Mouse (Mus musculus) liver, embryonic 11.5 days (tissue): ENCODE data around the gene U2surp. TPM values are rescaled to one million over a fixed set of nuclear protein-coding genes. Genes with fewer than 3 reads are reported as not detected.

Source experiments
- ATAC-seq: fragments of 200-750 bp; cut with Nextera tagmentation; replicated peaks from 2 replicates; pipeline ENCODE4 v1.8.0; 2017; ENCODE audit warnings: moderate number of reproducible peaks, mild to moderate bottlenecking, moderate TSS enrichment, moderate library complexity; ENCODE audit not compliant: low FRiP score
- DNase-seq: peaks from one replicate; pipeline ENCODE4 v3.0.0-alpha.2; 2017; ENCODE audit warnings: low spot score
- H3K27ac ChIP-seq: fragments of 300-500 bp; sonication (generic); 2 replicates; pipeline ENCODE4 v1.5.1; 2014; ENCODE audit warnings: mild to moderate bottlenecking, low read depth, low read length, control low read depth
- H3K27me3 ChIP-seq: fragments of 300-500 bp; sonication (generic); replicated peaks from 2 replicates; pipeline ENCODE4 v1.6.1; 2014; ENCODE audit warnings: low read length, mixed read lengths; ENCODE audit not compliant: control insufficient read depth, insufficient read depth
- H3K36me3 ChIP-seq: fragments of 300-500 bp; sonication (generic); 2 replicates; pipeline ENCODE4 v1.6.1; 2014; ENCODE audit warnings: mild to moderate bottlenecking, low read length, moderate library complexity, mixed read lengths; ENCODE audit not compliant: control insufficient read depth, insufficient read depth
- H3K4me1 ChIP-seq: fragments of 300-500 bp; sonication (generic); replicated peaks from 2 replicates; pipeline ENCODE4 v1.6.1; 2014; ENCODE audit warnings: low read length, mixed read lengths; ENCODE audit not compliant: control insufficient read depth, insufficient read depth
- H3K4me2 ChIP-seq: fragments of 300-500 bp; sonication (generic); 2 replicates; pipeline ENCODE4 v1.6.1; 2014; ENCODE audit warnings: mild to moderate bottlenecking, control low read depth, moderate library complexity
- H3K4me3 ChIP-seq: fragments of 300-500 bp; sonication (generic); 2 replicates; pipeline ENCODE4 v1.5.1; 2014; ENCODE audit warnings: low read depth, low read length, control low read depth
- H3K9ac ChIP-seq: fragments of 300-500 bp; sonication (generic); 2 replicates; pipeline ENCODE4 v1.6.1; 2014; ENCODE audit warnings: low read depth, low read length, control low read depth
- H3K9me3 ChIP-seq: fragments of 300-500 bp; sonication (generic); 2 replicates; pipeline ENCODE4 v1.6.1; 2016; ENCODE audit warnings: low read length, inconsistent platforms, mixed read lengths; ENCODE audit not compliant: control insufficient read depth
- WGBS: fragments of 180-500 bp; shearing (Covaris S2); extraction: QIAGEN DNeasy Blood & Tissue Kit; methylation state at CpG from one replicate; pipeline ENCODE4 v1.1.7; 2014; 5-methylcytosine and 5-hydroxymethylcytosine counted together
- polyA plus RNA-seq: library from polyadenylated mRNA; unstranded; fragments of >200 nt; fragmentation: Nextera tagmentation; extraction: Ambion mirVana; gene quantifications from 2 replicates; pipeline ENCODE4 v1.2.1, GENCODE M21; 2014

U2surp gene
- polyA plus RNA-seq, 1 experiment from 2014 or later, result 131 TPM

- peak overlapping the region; percentile 68 for H3K27ac ChIP-seq
- 0 out of 2 replicates have a peak, but pooled peaks have one; percentile 1 for ATAC-seq
- H3K4me2 ChIP-seq, result no peak overlapping the region
- no peaks in the 10 kb centered on the region for H3K27me3 ChIP-seq
- H3K9ac ChIP-seq, result no peak overlapping the region
- H3K4me3 ChIP-seq, result no peak overlapping the region
- H3K36me3 ChIP-seq, result no peaks in the 10 kb centered on the region
- H3K9me3 ChIP-seq, result no peaks in the 10 kb centered on the region
- DNase-seq, result no peak
- WGBS, result 66% methylated on average over 15 of the region's 15 CpGs
- H3K4me1 ChIP-seq, result no peaks in the 10 kb centered on the region
These were observed 30.0 kb upstream of the U2surp start for GRCm38 (mm10) chr9:95541650-95542432.

- H3K4me3 ChIP-seq, result no peak overlapping the region
- H3K4me2 ChIP-seq, result no peak overlapping the region
- H3K27me3 ChIP-seq, result no peaks in the 10 kb centered on the region
- no peaks in the 10 kb centered on the region for H3K36me3 ChIP-seq
- H3K9ac ChIP-seq, result no peak overlapping the region
- ATAC-seq (no peak), DNase-seq (no peak)
- no peaks in the 10 kb centered on the region for H3K4me1 ChIP-seq
- H3K27ac ChIP-seq, result peak overlapping the region; percentile 48
- H3K9me3 ChIP-seq, result no peaks in the 10 kb centered on the region
These were observed 29.4 kb upstream of the U2surp start for GRCm38 (mm10) chr9:95541208-95541607.

- Histone ChIP-seq H3K4me2 (no peak overlapping the region), H3K36me3 (no peaks in the 10 kb centered on the region), H3K4me3 (no peak overlapping the region), H3K9ac (no peak overlapping the region), H3K9me3 (no peaks in the 10 kb centered on the region), H3K27me3 (no peaks in the 10 kb centered on the region), H3K4me1 (no peaks in the 10 kb centered on the region), H3K27ac (no peak overlapping the region)
- no peak for DNase-seq
- WGBS, result 49% methylated on average over 4 of the region's 4 CpGs
- ATAC-seq, result peak; percentile 77
These were observed 28.7 kb upstream of the U2surp start for GRCm38 (mm10) chr9:95540487-95540886.

- no peaks in the 10 kb centered on the region for H3K4me1 ChIP-seq
- DNase-seq, result no peak
- H3K36me3 ChIP-seq, result no peaks in the 10 kb centered on the region
- no peak overlapping the region for H3K4me3 ChIP-seq
- ATAC-seq, result no peak
- H3K9me3 ChIP-seq, result no peaks in the 10 kb centered on the region
- H3K27ac ChIP-seq, result no peak overlapping the region
- WGBS, result 71% methylated on average over 2 of the region's 2 CpGs
- H3K4me2 ChIP-seq, result no peak overlapping the region
- H3K27me3 ChIP-seq, result no peaks in the 10 kb centered on the region
- no peak overlapping the region for H3K9ac ChIP-seq
These were observed 27.5 kb upstream of the U2surp start for GRCm38 (mm10) chr9:95539176-95539800.

GRCm38 (mm10) chr9:95533817-95534216 lies 22.0 kb upstream of the U2surp start:
- Histone ChIP-seq H3K9ac (no peak overlapping the region), H3K27ac (no peak overlapping the region), H3K4me2 (no peak overlapping the region), H3K4me1 (no peaks in the 10 kb centered on the region), H3K9me3 (no peaks in the 10 kb centered on the region), H3K27me3 (no peaks in the 10 kb centered on the region), H3K36me3 (no peaks in the 10 kb centered on the region), H3K4me3 (no peak overlapping the region)
- ATAC-seq (no peak), DNase-seq (no peak)
- 39% methylated on average over 6 of the region's 6 CpGs for WGBS

GRCm38 (mm10) chr9:95531144-95531543 lies 19.3 kb upstream of the U2surp start:
- DNase-seq (no peak), ATAC-seq (no peak)
- WGBS, result 78% methylated on average over 3 of the region's 3 CpGs

GRCm38 (mm10) chr9:95527676-95528075 lies 15.9 kb upstream of the U2surp start:
- H3K27ac ChIP-seq, result no peak overlapping the region
- H3K27me3 ChIP-seq, result no peaks in the 10 kb centered on the region
- H3K9ac ChIP-seq, result no peak overlapping the region
- no peaks in the 10 kb centered on the region for H3K36me3 ChIP-seq
- 24% methylated on average over 2 of the region's 2 CpGs for WGBS
- H3K4me2 ChIP-seq, result no peak overlapping the region
- H3K4me1 ChIP-seq, result no peaks in the 10 kb centered on the region
- no peak for ATAC-seq
- no peak for DNase-seq
- no peak overlapping the region for H3K4me3 ChIP-seq
- no peaks in the 10 kb centered on the region for H3K9me3 ChIP-seq

More at GRCm38 (mm10) chr9:95531144-95531543, 19.3 kb upstream of the U2surp start:
- H3K4me3 ChIP-seq, result no peak overlapping the region
- H3K27me3 ChIP-seq, result no peaks in the 10 kb centered on the region
- H3K9me3 ChIP-seq, result no peaks in the 10 kb centered on the region
- H3K4me1 ChIP-seq, result no peaks in the 10 kb centered on the region
- no peaks in the 10 kb centered on the region for H3K36me3 ChIP-seq
- no peak overlapping the region for H3K9ac ChIP-seq
- H3K4me2 ChIP-seq, result no peak overlapping the region
- no peak overlapping the region for H3K27ac ChIP-seq

- ATAC-seq (peak; percentile 76), DNase-seq (no peak)
- Histone ChIP-seq H3K36me3 (no peaks in the 10 kb centered on the region), H3K27me3 (no peaks in the 10 kb centered on the region), H3K4me2 (no peak overlapping the region), H3K9me3 (no peaks in the 10 kb centered on the region), H3K9ac (no peak overlapping the region), H3K27ac (no peak overlapping the region), H3K4me3 (no peak overlapping the region), H3K4me1 (no peaks in the 10 kb centered on the region; the same call in 1 of the 2 replicates)
- 28% methylated on average over 2 of the region's 2 CpGs for WGBS
These were observed 14.2 kb upstream of the U2surp start for GRCm38 (mm10) chr9:95525961-95526360.

- Histone ChIP-seq H3K4me2 (no peak overlapping the region), H3K9me3 (no peaks in the 10 kb centered on the region), H3K4me1 (no peaks in the 10 kb centered on the region; the same call in 1 of the 2 replicates), H3K27ac (no peak overlapping the region), H3K9ac (no peak overlapping the region), H3K27me3 (no peaks in the 10 kb centered on the region), H3K36me3 (no peaks in the 10 kb centered on the region), H3K4me3 (no peak overlapping the region)
- ATAC-seq (no peak), DNase-seq (no peak)
- 77% methylated on average over 6 of the region's 6 CpGs for whole genome bisulfite sequencing
These were observed 13.6 kb upstream of the U2surp start for GRCm38 (mm10) chr9:95525376-95525775.
